Mouse (Mus musculus) kidney, adult 11 months (tissue): ENCODE results near the gene Pcdh9.

Experiments
- DNase-seq: peaks from one replicate; pipeline ENCODE4 v3.0.0; 2022

Pcdh9 gene

GRCm38 (mm10) chr14:93543970-93544627 lies 346.4 kb downstream of the Pcdh9 start:
- DNase-seq: no peak

DNA sequence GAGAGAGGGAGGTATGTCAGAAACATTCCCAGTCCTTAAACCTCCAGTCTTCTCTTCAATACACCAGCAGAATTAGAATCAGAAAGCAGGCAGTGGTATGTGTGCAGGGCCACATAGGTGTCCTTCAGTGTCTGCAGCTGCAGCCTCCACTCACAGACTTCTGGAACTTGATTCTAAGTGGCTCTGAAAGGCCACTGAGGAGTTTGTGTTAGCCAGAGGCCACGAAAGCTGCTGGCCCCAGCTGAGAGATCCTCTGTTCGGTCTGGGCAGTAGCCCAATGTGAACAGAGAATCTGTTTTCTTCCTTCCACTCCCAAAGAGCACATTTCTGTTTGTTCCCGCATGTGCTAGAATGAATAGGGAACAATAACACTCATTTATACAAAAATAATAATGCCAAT lies 346.9 kb downstream of the Pcdh9 start:
- no peak for DNase-seq

DNA sequence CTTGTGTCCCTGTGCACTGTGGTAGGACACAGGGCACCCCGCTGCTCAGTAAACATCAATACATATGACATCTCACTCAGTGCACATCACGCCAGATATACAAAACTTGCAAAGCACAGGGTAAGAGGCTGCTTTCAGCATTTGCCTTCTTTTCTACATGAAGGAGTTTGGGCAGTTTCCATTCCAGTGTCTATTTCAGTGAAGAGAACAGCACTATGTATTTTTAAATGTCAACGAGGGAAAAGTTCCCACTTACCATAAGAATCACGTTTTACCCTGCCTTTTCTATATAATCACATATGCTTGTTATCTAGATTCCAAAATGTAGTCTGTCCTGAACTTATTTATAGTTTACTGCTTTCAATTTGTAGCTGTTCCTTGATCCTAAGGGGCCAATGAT lies 355.6 kb downstream of the Pcdh9 start:
- DNase-seq: no peak

DNA sequence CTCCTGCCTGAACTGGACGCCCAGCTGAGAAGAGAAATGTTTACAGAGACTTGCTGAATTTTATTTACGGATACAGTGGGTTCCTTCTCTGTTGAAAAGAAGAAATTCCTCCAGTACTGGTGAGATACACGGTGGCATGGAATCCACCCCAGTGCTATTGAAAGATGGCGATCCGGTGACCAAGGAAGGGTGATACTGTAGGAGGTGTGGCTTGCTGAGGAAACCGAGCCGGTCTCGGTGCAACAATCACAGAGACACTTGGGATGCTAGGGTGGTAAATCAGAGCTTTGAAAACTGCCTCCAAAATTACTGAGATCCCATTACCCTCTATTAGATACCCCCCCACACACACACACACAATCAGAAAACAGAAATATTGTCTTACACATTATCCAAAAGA lies 367.0 kb downstream of the Pcdh9 start:
- DNase-seq: no peak

DNA sequence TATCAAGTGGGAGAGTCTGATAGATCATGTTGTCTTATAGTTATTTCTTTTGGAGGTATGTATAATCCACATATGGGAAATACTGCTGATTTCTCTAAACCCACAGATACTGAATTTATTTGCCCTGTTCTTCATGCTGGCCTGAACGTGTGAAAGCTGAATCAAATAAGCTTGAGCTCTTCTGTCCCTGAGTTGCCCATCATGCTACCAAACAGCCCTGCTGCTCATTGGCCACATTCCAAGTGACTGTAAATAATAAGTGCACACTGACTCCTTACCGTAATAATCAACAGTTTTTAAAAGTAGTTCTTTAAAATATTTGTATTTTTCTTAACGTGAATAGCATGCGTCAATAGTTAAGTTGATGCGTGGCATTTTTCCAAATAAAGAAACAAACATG lies 370.3 kb downstream of the Pcdh9 start:
- DNase-seq: no peak

- no peak for DNase-seq
These were observed 373.8 kb downstream of the Pcdh9 start for GRCm38 (mm10) chr14:93516679-93517078.

DNA sequence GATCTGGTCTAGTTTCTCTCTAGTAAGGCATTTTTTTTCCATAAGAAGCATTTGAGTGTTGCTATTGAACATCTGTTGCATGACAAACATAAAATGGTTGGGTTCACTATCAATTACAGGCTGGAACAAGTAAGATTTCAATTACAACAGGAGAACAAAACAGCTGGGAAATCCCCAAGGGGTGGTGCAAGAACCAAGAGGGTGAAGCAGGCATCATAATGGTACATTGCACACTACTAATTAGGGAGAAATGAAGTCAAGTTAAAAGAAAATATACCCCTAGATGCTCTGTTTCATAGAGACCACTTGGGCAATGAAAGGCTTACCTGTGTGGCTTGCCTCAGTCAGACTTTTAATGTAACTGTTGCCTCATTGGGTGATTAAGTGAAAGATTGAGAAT lies 384.4 kb downstream of the Pcdh9 start:
- no peak for DNase-seq

GRCm38 (mm10) chr14:93498813-93499690 lies 391.4 kb downstream of the Pcdh9 start:
- DNase-seq: peak; percentile 5

GRCm38 (mm10) chr14:93474991-93475390 lies 415.5 kb downstream of the Pcdh9 start:
- DNase-seq: peak; percentile 2

DNA sequence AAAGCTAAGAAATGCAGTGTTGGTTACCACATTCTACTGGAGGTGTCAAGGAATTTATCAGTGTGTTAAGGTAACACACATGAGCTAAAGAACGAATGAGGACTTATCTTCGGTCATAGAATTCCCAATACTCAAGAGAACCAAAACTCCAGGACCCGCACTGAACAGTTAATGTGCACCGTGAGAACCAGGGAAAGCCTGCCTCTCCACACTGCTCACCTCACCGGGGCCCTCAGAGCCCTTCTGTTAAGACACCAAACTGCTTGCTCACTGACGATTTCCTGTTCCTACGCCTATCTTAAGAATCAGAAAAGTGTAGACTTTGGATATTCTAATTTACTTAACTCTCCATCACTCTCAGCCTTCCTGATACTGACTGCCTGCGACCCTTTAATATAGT lies 418.0 kb downstream of the Pcdh9 start:
- no peak for DNase-seq

DNA sequence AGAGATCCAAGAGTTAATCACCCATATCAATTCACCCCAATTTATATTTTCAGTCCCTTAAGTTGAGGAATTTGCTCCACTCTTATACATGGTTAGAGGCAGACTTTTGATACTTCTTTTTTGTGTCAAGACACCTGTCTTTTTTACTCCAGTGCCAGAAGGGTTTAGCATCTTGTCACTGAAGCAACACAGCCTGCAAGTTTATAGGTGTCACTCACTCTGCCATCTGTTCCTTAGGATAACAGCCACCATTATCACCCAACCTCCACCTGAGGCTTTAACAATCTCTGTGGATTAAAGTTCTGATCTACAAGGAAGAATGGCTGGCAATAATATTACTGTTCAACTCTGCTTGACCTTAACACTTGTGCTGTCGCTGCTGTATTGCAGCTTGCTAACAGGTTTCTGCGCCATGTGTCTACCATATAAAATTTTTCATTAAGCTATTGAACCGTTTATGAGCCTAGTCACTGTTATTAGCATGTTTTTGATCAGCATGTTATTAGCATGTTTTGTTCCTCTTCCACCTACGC lies 427.1 kb downstream of the Pcdh9 start:
- DNase-seq: no peak

GRCm38 (mm10) chr14:93450930-93451665 lies 439.4 kb downstream of the Pcdh9 start:
- DNase-seq: no peak

GRCm38 (mm10) chr14:93441852-93442251 lies 448.6 kb downstream of the Pcdh9 start:
- DNase-seq: no peak

DNA sequence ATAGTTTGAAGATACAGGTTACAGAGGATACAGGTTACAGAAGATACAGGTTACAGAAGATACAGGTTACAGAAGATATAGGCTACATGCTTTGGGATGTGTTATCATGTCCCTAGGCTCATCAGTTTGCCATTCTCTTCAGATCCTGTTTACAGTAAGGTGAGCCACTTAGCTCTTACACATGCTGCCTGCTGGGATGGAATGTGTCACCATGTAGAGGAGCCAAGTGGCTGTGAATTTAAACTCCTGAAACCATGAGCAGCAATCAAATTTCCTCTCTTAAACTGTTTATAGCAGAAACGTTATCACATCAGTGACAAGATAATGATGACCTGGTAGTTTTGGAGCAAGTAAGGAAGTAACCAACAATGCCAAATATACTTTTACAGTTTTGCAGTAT lies 453.3 kb downstream of the Pcdh9 start:
- no peak for DNase-seq

GRCm38 (mm10) chr14:93416752-93417151 lies 473.7 kb downstream of the Pcdh9 start:
- DNase-seq: no peak

DNA sequence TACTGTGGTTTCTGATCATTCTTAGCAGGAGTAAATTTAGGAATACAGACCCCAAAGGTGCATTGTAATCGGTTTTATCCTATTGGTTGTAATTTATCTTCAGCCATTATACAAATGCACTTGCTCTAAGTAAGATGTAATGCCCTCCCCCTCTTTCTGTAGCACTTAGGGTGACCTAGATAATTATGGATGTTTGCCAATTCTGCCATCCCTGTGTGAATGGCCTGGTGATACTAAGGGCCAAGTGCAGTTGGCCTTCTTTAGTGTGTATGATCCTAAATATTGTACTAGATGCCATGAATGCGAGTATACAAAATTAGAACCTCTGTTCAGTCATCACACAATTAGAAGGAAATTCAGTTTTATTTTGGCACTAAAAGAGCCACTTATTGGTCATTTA lies 475.0 kb downstream of the Pcdh9 start:
- DNase-seq: no peak

DNA sequence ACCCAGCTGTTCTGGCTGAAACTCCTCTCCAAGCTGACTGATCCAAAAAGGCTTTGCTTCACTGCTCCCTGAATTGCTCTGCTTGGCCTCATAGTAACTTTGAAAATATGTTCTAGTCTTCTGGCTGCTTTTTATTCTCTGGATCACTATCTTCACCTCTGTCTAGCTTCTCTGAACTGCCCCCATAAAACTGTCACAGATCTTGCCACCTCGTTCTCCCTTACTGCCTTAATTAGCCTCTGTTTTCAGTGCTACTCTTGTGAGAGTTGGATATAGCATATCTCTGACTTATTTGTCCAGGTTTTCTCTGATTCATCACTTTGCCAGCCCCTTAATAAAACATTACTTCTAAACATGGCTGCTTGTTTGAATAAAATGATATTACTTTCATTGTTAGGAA lies 481.2 kb downstream of the Pcdh9 start:
- DNase-seq: no peak

DNA sequence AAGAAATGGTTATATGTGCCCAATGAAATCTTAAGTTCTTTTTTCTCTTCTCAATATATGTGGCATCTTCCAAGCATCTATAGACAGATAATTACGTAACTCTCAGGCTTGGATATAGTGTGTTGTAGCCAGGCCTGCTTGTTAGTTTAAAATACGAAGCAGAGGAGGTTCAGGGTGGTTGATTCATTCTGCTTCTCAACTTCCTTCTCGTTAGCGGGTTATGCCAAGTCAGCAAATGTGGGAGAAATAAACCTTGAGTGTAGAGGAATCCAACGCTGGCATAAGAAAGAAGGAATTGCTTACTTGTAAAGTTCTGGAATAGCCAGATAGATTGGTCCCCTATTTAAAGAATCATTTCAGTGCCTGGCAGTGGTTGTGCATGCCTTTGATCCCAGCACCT lies 482.7 kb downstream of the Pcdh9 start:
- DNase-seq: no peak

GRCm38 (mm10) chr14:93385090-93385489 lies 505.4 kb downstream of the Pcdh9 start:
- DNase-seq: no peak

DNA sequence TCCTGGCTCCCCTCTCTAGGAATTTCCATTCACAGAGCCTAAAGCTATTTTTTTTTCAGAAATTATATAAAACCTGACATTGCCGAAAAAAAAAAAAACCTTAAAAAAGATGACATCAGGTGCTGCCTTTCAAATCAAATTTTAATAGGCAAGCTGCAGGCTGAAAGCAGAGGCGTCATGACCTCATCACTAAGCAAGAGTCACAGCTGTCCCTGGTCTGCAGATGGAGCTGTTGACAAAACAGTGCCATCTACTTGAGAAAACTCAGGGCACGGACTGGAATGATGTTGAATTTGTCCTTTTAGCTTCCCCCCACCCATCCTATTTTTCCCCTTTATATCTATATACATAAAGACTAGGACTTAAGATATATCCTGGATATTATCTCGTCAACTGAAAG lies 509.3 kb downstream of the Pcdh9 start:
- no peak for DNase-seq

DNA sequence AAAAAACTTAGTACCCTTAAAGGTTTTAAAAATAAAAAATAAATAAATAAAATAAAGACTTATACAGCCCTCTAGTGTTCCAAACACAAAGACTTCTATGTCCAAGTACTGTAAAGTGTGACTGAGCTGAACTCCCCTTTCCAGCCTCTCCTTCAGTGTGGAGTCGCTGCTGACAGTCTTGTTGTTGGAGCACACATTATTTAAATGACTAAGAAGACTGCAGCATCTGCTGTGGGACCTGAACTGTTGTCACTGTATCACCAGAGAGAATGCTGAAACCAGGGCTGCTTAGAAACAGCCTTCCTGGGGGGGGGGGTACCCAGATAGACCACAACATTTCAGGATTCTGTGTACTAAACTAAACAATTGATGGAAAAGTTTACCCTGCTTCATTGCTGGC lies 509.7 kb downstream of the Pcdh9 start:
- no peak for DNase-seq

GRCm38 (mm10) chr14:93376159-93376558 lies 514.3 kb downstream of the Pcdh9 start:
- DNase-seq: no peak

GRCm38 (mm10) chr14:93374181-93374580 lies 516.3 kb downstream of the Pcdh9 start:
- no peak for DNase-seq

- DNase-seq: no peak
These were observed 536.3 kb downstream of the Pcdh9 start for GRCm38 (mm10) chr14:93354150-93354549.
